Mouse (Mus musculus) neural tube, embryonic 11.5 days (tissue): ENCODE results near the gene Slc4a2. TPM values are rescaled to one million over a fixed set of nuclear protein-coding genes. Genes with fewer than 3 reads are reported as not detected.
A peak's percentile ranks its signal among the peaks of the same experiment; 100 is the strongest.

Experiments used
- ATAC-seq: fragments of 200-750 bp; cut with Nextera tagmentation; 2 replicates; pipeline ENCODE4 v1.8.0; 2017; ENCODE audit warnings: moderate number of reproducible peaks, mild to moderate bottlenecking, moderate TSS enrichment, moderate library complexity; ENCODE audit not compliant: insufficient read depth, low FRiP score, low TSS enrichment
- DNase-seq: peaks from one replicate; pipeline ENCODE4 v3.0.0-alpha.2; 2015; ENCODE audit warnings: low spot score
- H3K27ac ChIP-seq: fragments of 300-500 bp; sonication (generic); 2 replicates; pipeline ENCODE4 v1.5.1; 2014; ENCODE audit warnings: low read depth, mild to moderate bottlenecking, low read length
- H3K27me3 ChIP-seq: fragments of 300-500 bp; sonication (generic); 2 replicates; pipeline ENCODE4 v1.6.1; 2014; ENCODE audit warnings: mild to moderate bottlenecking, low read length, mixed read lengths; ENCODE audit not compliant: control insufficient read depth, insufficient read depth
- H3K36me3 ChIP-seq: fragments of 300-500 bp; sonication (generic); 2 replicates; pipeline ENCODE4 v1.6.1; 2014; ENCODE audit warnings: mild to moderate bottlenecking, low read length, moderate library complexity, mixed read lengths; ENCODE audit not compliant: control insufficient read depth, insufficient read depth
- H3K4me1 ChIP-seq: fragments of 300-500 bp; sonication (generic); 2 replicates; pipeline ENCODE4 v1.6.1; 2014; ENCODE audit warnings: low read length, mixed read lengths; ENCODE audit not compliant: control insufficient read depth, insufficient read depth
- H3K4me2 ChIP-seq: fragments of 300-500 bp; sonication (generic); 2 replicates; pipeline ENCODE4 v1.6.1; 2014; ENCODE audit warnings: low read depth, mild to moderate bottlenecking, moderate library complexity
- H3K4me3 ChIP-seq: fragments of 300-500 bp; sonication (generic); 2 replicates; pipeline ENCODE4 v1.5.1; 2014; ENCODE audit warnings: low read depth, low read length
- H3K9ac ChIP-seq: fragments of 300-500 bp; sonication (generic); 2 replicates; pipeline ENCODE4 v1.6.1; 2014; ENCODE audit warnings: mild to moderate bottlenecking, low read length
- H3K9me3 ChIP-seq: fragments of 300-500 bp; sonication (generic); 2 replicates; pipeline ENCODE4 v1.6.1; 2016; ENCODE audit warnings: low read length; ENCODE audit not compliant: control insufficient read depth
- WGBS: fragments of 180-500 bp; shearing (Covaris S2); extraction: QIAGEN DNeasy Blood & Tissue Kit; methylation state at CpG from one replicate; pipeline ENCODE4 v1.1.7; 2014; 5-methylcytosine and 5-hydroxymethylcytosine counted together
- polyA plus RNA-seq: library from polyadenylated mRNA; unstranded; fragments of >200 nt; fragmentation: Nextera tagmentation; extraction: Ambion mirVana; gene quantifications from 2 replicates; pipeline ENCODE4 v1.2.1, GENCODE M21; 2014

The Slc4a2 gene
- polyA plus RNA-seq, 1 experiment from 2014 or later: 18.1 TPM

GRCm38 (mm10) chr5:24474723-24475261 lies 51.2 kb downstream of the Slc4a2 start:
- peak overlapping the region; percentile 19; the same call in 1 of the 2 replicates for H3K9ac ChIP-seq
- WGBS: 2% methylated on average over 67 of the region's 67 CpGs
- H3K4me1 ChIP-seq: peaks cover 17% of the 10 kb centered on the region
- peak overlapping the region; percentile 34 for H3K4me3 ChIP-seq
- peak overlapping the region; percentile 41 for H3K4me2 ChIP-seq
- no peak overlapping the region for H3K27ac ChIP-seq
- ATAC-seq: no peak
- H3K36me3 ChIP-seq: peaks cover 5% of the 10 kb centered on the region
- no peaks in the 10 kb centered on the region for H3K9me3 ChIP-seq
- peak; percentile 57 for DNase-seq
- peaks cover 31% of the 10 kb centered on the region for H3K27me3 ChIP-seq

- Histone ChIP-seq H3K4me2 (no peak overlapping the region), H3K9me3 (no peaks in the 10 kb centered on the region), H3K36me3 (peaks cover 10% of the 10 kb centered on the region), H3K4me3 (no peak overlapping the region), H3K27me3 (peaks cover 31% of the 10 kb centered on the region), H3K9ac (no peak overlapping the region), H3K27ac (no peak overlapping the region), H3K4me1 (peaks cover 17% of the 10 kb centered on the region)
- ATAC-seq (no peak), DNase-seq (no peak)
- 87% methylated on average over 6 of the region's 6 CpGs for WGBS
These were observed 52.0 kb downstream of the Slc4a2 start for GRCm38 (mm10) chr5:24475476-24476241.

GRCm38 (mm10) chr5:24477909-24478308 lies 54.3 kb downstream of the Slc4a2 start:
- no peak overlapping the region for H3K9ac ChIP-seq
- no peak overlapping the region for H3K27ac ChIP-seq
- H3K4me1 ChIP-seq: peaks cover 17% of the 10 kb centered on the region
- no peak overlapping the region for H3K4me3 ChIP-seq
- no peak overlapping the region for H3K4me2 ChIP-seq
- DNase-seq: no peak
- peaks cover 27% of the 10 kb centered on the region for H3K27me3 ChIP-seq
- WGBS: 81% methylated on average over 9 of the region's 9 CpGs
- ATAC-seq: no peak
- H3K36me3 ChIP-seq: peaks cover 19% of the 10 kb centered on the region
- no peaks in the 10 kb centered on the region for H3K9me3 ChIP-seq

GRCm38 (mm10) chr5:24481647-24482046 lies 58.0 kb downstream of the Slc4a2 start:
- H3K4me3 ChIP-seq: no peak overlapping the region
- no peak overlapping the region for H3K4me2 ChIP-seq
- ATAC-seq: peak; percentile 14; the same call in 1 of the 2 replicates
- peaks cover 9% of the 10 kb centered on the region for H3K4me1 ChIP-seq
- H3K9me3 ChIP-seq: no peaks in the 10 kb centered on the region
- H3K9ac ChIP-seq: no peak overlapping the region
- H3K27ac ChIP-seq: no peak overlapping the region
- no peaks in the 10 kb centered on the region for H3K27me3 ChIP-seq
- H3K36me3 ChIP-seq: peaks cover 21% of the 10 kb centered on the region
- peak; percentile 83 for DNase-seq
- 0% methylated on average over 3 of the region's 4 CpGs for WGBS

- H3K4me2 ChIP-seq: no peak overlapping the region
- H3K4me1 ChIP-seq: peaks cover 9% of the 10 kb centered on the region
- WGBS: 53% methylated on average over 40 of the region's 41 CpGs
- H3K9ac ChIP-seq: no peak overlapping the region
- no peaks in the 10 kb centered on the region for H3K27me3 ChIP-seq
- DNase-seq (no peak), ATAC-seq (no peak)
- H3K9me3 ChIP-seq: no peaks in the 10 kb centered on the region
- H3K36me3 ChIP-seq: peaks cover 23% of the 10 kb centered on the region
- no peak overlapping the region for H3K27ac ChIP-seq
- no peak overlapping the region for H3K4me3 ChIP-seq
These were observed 58.8 kb downstream of the Slc4a2 start for GRCm38 (mm10) chr5:24482247-24483079.

GRCm38 (mm10) chr5:24483326-24483725 lies 59.7 kb downstream of the Slc4a2 start:
- Histone ChIP-seq H3K9ac (no peak overlapping the region), H3K27me3 (no peaks in the 10 kb centered on the region), H3K4me3 (no peak overlapping the region), H3K4me2 (no peak overlapping the region), H3K27ac (no peak overlapping the region), H3K9me3 (no peaks in the 10 kb centered on the region), H3K36me3 (peaks cover 23% of the 10 kb centered on the region), H3K4me1 (peaks cover 12% of the 10 kb centered on the region)
- peak; percentile 79 for DNase-seq
- peak; percentile 32; the same call in 1 of the 2 replicates for ATAC-seq
- 23% methylated on average over 11 of the region's 11 CpGs for WGBS

GRCm38 (mm10) chr5:24484963-24485362 lies 61.3 kb downstream of the Slc4a2 start:
- WGBS: 11% methylated on average over 22 of the region's 22 CpGs
- H3K4me3 ChIP-seq: no peak overlapping the region
- ATAC-seq: no peak; the same call in 1 of the 2 replicates
- peaks cover 27% of the 10 kb centered on the region for H3K36me3 ChIP-seq
- peak overlapping the region; percentile 22; the same call in 1 of the 2 replicates for H3K4me2 ChIP-seq
- H3K4me1 ChIP-seq: peaks cover 12% of the 10 kb centered on the region
- no peak for DNase-seq
- H3K9me3 ChIP-seq: no peaks in the 10 kb centered on the region
- H3K27me3 ChIP-seq: no peaks in the 10 kb centered on the region
- H3K9ac ChIP-seq: no peak overlapping the region
- 0 out of 2 replicates have a peak overlapping the region, but pooled peaks have one; percentile 46 for H3K27ac ChIP-seq

GRCm38 (mm10) chr5:24486097-24486496 lies 62.5 kb downstream of the Slc4a2 start:
- Histone ChIP-seq H3K27ac (no peak overlapping the region), H3K4me3 (no peak overlapping the region), H3K36me3 (peaks cover 22% of the 10 kb centered on the region), H3K4me2 (no peak overlapping the region), H3K9me3 (no peaks in the 10 kb centered on the region), H3K4me1 (peaks cover 12% of the 10 kb centered on the region), H3K9ac (no peak overlapping the region), H3K27me3 (no peaks in the 10 kb centered on the region)
- DNase-seq: peak; percentile 92
- WGBS: 2% methylated on average over 8 of the region's 8 CpGs
- ATAC-seq: no peak
